Mouse (Mus musculus) lung, postnatal 0 days (tissue): ENCODE measurements around the gene Nav1. TPM values are rescaled to one million over a fixed set of nuclear protein-coding genes. Genes with fewer than 3 reads are reported as not detected.

Experiments
- ATAC-seq: fragments of 200-750 bp; cut with Nextera tagmentation; 2 replicates; pipeline ENCODE4 v1.8.0; 2017; ENCODE audit warnings: moderate library complexity
- DNase-seq: peaks from one replicate; pipeline ENCODE4 v3.0.0-alpha.2; 2016; ENCODE audit warnings: low spot score
- H3K27ac ChIP-seq: fragments of 300-500 bp; sonication (generic); 2 replicates; pipeline ENCODE4 v1.5.1; 2014; ENCODE audit warnings: antibody characterized with exemption, mild to moderate bottlenecking, low read length, mixed read lengths
- H3K27me3 ChIP-seq: fragments of 300-500 bp; sonication (generic); replicated peaks from 2 replicates; pipeline ENCODE4 v1.6.1; 2014; ENCODE audit warnings: low read length, mixed read lengths; ENCODE audit not compliant: insufficient read depth
- H3K36me3 ChIP-seq: fragments of 300-500 bp; sonication (generic); 2 replicates; pipeline ENCODE4 v1.6.1; 2014; ENCODE audit warnings: low read length, mixed read lengths; ENCODE audit not compliant: insufficient read depth
- H3K4me1 ChIP-seq: fragments of 300-500 bp; sonication (generic); 2 replicates; pipeline ENCODE4 v1.6.1; 2014; ENCODE audit warnings: antibody characterized with exemption, low read depth, low read length, mixed read lengths; ENCODE audit not compliant: insufficient read depth
- H3K4me2 ChIP-seq: fragments of 300-500 bp; sonication (generic); replicated peaks from 2 replicates; pipeline ENCODE4 v1.6.1; 2014; ENCODE audit warnings: low read depth, mild to moderate bottlenecking, low read length, moderate library complexity, mixed read lengths
- H3K4me3 ChIP-seq: fragments of 300-500 bp; sonication (generic); 2 replicates; pipeline ENCODE4 v1.5.1; 2014; ENCODE audit warnings: low read depth, low read length
- H3K9ac ChIP-seq: fragments of 300-500 bp; sonication (generic); replicated peaks from 2 replicates; pipeline ENCODE4 v1.6.1; 2014; ENCODE audit warnings: low read depth, mild to moderate bottlenecking
- H3K9me3 ChIP-seq: fragments of 300-500 bp; sonication (generic); 2 replicates; pipeline ENCODE4 v1.6.1; 2016; ENCODE audit warnings: low read length, mixed read lengths
- CTCF ChIP-seq: IDR thresholded peaks from 2 replicates; pipeline ENCODE4 v1.5.1; 2016; ENCODE audit warnings: antibody characterized with exemption, mild to moderate bottlenecking
- EP300 ChIP-seq: IDR thresholded peaks from 2 replicates; pipeline ENCODE4 v1.6.1; 2016; ENCODE audit warnings: antibody characterized with exemption, mild to moderate bottlenecking, control low read depth
- WGBS: fragments of 180-500 bp; shearing (Covaris S2); extraction: QIAGEN DNeasy Blood & Tissue Kit; methylation state at CpG from one replicate; pipeline ENCODE4 v1.1.7; 2014; 5-methylcytosine and 5-hydroxymethylcytosine counted together
- polyA plus RNA-seq: library from polyadenylated mRNA; unstranded; fragments of >200 nt; fragmentation: Nextera tagmentation; extraction: Ambion mirVana; gene quantifications from 2 replicates; pipeline ENCODE4 v1.2.1, GENCODE M21; 2015

Gene Nav1
- polyA plus RNA-seq, 1 experiment from 2014 or later = 5.7 TPM

- Histone ChIP-seq H3K4me1 (no peaks in the 10 kb centered on the region), H3K9me3 (no peaks in the 10 kb centered on the region), H3K27me3 (no peaks in the 10 kb centered on the region), H3K4me3 (no peak overlapping the region), H3K9ac (no peak overlapping the region), H3K36me3 (peaks cover 8% of the 10 kb centered on the region; the same call in 1 of the 2 replicates), H3K27ac (no peak overlapping the region), H3K4me2 (no peak overlapping the region)
- 82% methylated on average over 2 of the region's 2 CpGs for WGBS
- no peak for DNase-seq
- ATAC-seq = no peak
- TF ChIP-seq CTCF (no peak), EP300 (no peak)
These were observed 155.7 kb downstream of the Nav1 start for GRCm38 (mm10) chr1:135451419-135451818.

- Histone ChIP-seq H3K4me3 (no peak overlapping the region), H3K36me3 (peaks cover 7% of the 10 kb centered on the region; the same call in 1 of the 2 replicates), H3K4me2 (no peak overlapping the region), H3K9ac (no peak overlapping the region), H3K9me3 (no peaks in the 10 kb centered on the region), H3K27ac (no peak overlapping the region), H3K4me1 (no peaks in the 10 kb centered on the region), H3K27me3 (no peaks in the 10 kb centered on the region)
- no peak for TF ChIP-seq EP300
- TF ChIP-seq CTCF = no peak
- 87% methylated on average over 8 of the region's 8 CpGs for WGBS
- DNase-seq (no peak), ATAC-seq (no peak)
These were observed 157.2 kb downstream of the Nav1 start for GRCm38 (mm10) chr1:135449876-135450275.

GRCm38 (mm10) chr1:135448940-135449339 is 158.2 kb downstream of the Nav1 start:
- H3K9ac ChIP-seq = no peak overlapping the region
- TF ChIP-seq CTCF (no peak), EP300 (no peak)
- no peak overlapping the region for H3K27ac ChIP-seq
- peaks cover 5% of the 10 kb centered on the region; the same call in 1 of the 2 replicates for H3K36me3 ChIP-seq
- DNase-seq (no peak), ATAC-seq (no peak)
- no peaks in the 10 kb centered on the region for H3K27me3 ChIP-seq
- H3K4me1 ChIP-seq = no peaks in the 10 kb centered on the region
- no peak overlapping the region for H3K4me2 ChIP-seq
- H3K4me3 ChIP-seq = no peak overlapping the region
- WGBS = 90% methylated on average over 5 of the region's 5 CpGs
- no peaks in the 10 kb centered on the region for H3K9me3 ChIP-seq

DNA sequence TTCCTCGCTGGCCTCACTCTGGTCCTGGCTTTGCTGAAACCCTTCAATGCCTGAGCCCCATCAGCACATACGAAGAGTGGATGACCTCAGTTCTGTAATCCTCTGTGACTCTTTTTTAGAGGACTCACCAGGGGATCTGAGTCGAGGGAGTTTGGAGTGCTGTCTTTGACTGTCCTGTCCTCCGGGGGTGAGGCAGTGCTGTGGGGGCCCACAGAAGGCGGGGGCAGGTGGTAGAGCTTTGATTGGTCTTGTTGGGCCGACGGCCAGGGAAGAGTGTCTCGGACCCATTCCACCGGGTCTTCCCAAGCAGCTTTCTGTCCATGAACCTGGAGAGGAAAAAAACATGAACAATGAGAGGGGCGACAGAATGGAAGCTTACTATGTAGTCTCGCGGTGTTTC is 163.6 kb downstream of the Nav1 start:
- no peak overlapping the region for H3K27ac ChIP-seq
- H3K9me3 ChIP-seq = no peaks in the 10 kb centered on the region
- no peak overlapping the region for H3K4me3 ChIP-seq
- no peak overlapping the region for H3K9ac ChIP-seq
- WGBS = 88% methylated on average over 12 of the region's 12 CpGs
- H3K27me3 ChIP-seq = no peaks in the 10 kb centered on the region
- peaks cover 9% of the 10 kb centered on the region; the same call in 1 of the 2 replicates for H3K36me3 ChIP-seq
- no peak overlapping the region for H3K4me2 ChIP-seq
- TF ChIP-seq CTCF (no peak), EP300 (no peak)
- ATAC-seq (no peak), DNase-seq (no peak)
- H3K4me1 ChIP-seq = no peaks in the 10 kb centered on the region

DNA sequence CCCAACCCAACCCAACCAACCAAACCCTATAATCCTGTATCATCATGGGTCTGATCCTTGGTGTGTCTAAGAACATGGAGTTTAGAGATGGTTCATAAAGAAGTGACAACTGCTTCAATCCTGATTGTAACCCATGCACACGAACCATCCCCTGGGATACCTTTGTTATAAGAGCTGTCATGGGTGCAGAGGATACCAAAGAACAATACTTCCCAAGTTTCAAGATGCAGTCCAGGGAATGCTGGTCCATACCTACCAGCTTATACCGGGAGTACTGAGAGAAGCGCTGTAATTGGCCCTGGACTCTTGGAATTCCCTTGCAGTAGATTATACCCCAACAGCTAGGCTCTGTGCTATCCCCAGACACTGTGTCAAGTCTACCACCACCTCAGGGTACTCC is 165.2 kb downstream of the Nav1 start:
- H3K4me3 ChIP-seq = no peak overlapping the region
- no peak overlapping the region for H3K4me2 ChIP-seq
- DNase-seq (no peak), ATAC-seq (no peak)
- WGBS = 98% methylated on average over 3 of the region's 3 CpGs
- peaks cover 9% of the 10 kb centered on the region; the same call in 1 of the 2 replicates for H3K36me3 ChIP-seq
- no peak overlapping the region for H3K27ac ChIP-seq
- H3K9me3 ChIP-seq = no peaks in the 10 kb centered on the region
- H3K4me1 ChIP-seq = no peaks in the 10 kb centered on the region
- no peaks in the 10 kb centered on the region for H3K27me3 ChIP-seq
- TF ChIP-seq CTCF = no peak
- no peak overlapping the region for H3K9ac ChIP-seq

GRCm38 (mm10) chr1:135440986-135441385 is 166.1 kb downstream of the Nav1 start:
- H3K27me3 ChIP-seq = no peaks in the 10 kb centered on the region
- H3K4me3 ChIP-seq = no peak overlapping the region
- no peak overlapping the region for H3K4me2 ChIP-seq
- no peaks in the 10 kb centered on the region for H3K9me3 ChIP-seq
- no peak overlapping the region for H3K9ac ChIP-seq
- H3K27ac ChIP-seq = no peak overlapping the region
- 85% methylated on average over 6 of the region's 6 CpGs for WGBS
- ATAC-seq (no peak), DNase-seq (no peak)
- peaks cover 9% of the 10 kb centered on the region; the same call in 1 of the 2 replicates for H3K36me3 ChIP-seq
- H3K4me1 ChIP-seq = no peaks in the 10 kb centered on the region
- no peak for TF ChIP-seq EP300

GRCm38 (mm10) chr1:135438801-135439200 is 168.3 kb downstream of the Nav1 start:
- no peaks in the 10 kb centered on the region for H3K9me3 ChIP-seq
- no peak overlapping the region for H3K4me2 ChIP-seq
- no peak overlapping the region for H3K27ac ChIP-seq
- H3K27me3 ChIP-seq = no peaks in the 10 kb centered on the region
- ATAC-seq (no peak), DNase-seq (no peak)
- no peak overlapping the region for H3K4me3 ChIP-seq
- no peak overlapping the region for H3K9ac ChIP-seq
- H3K36me3 ChIP-seq = peaks cover 9% of the 10 kb centered on the region; the same call in 1 of the 2 replicates
- no peak for TF ChIP-seq EP300
- TF ChIP-seq CTCF = no peak
- H3K4me1 ChIP-seq = no peaks in the 10 kb centered on the region
- 91% methylated on average over 6 of the region's 6 CpGs for WGBS
